Mouse (Mus musculus) liver, adult 2 months (tissue): ENCODE measurements around the gene Dgkb.

Experiments used
- CTCF ChIP-seq: fragments of 200-500 bp; IDR thresholded peaks from 2 replicates; pipeline ENCODE4 v1.5.1; 2011; ENCODE audit warnings: low read depth, low read length, control low read depth
- POLR2A ChIP-seq: fragments of 200-500 bp; IDR thresholded peaks from 2 replicates; pipeline ENCODE4 v1.6.1; 2011; ENCODE audit warnings: low read length, control low read depth; ENCODE audit not compliant: insufficient read depth; ENCODE audit errors: extremely low read depth

GRCm38 (mm10) chr12:38268856-38269255, 451.3 kb downstream of the Dgkb start:
- TF ChIP-seq CTCF (no peak), POLR2A (no peak)
